Mouse (Mus musculus) neural tube, embryonic 10.5 days (tissue): Measurements from ENCODE around the gene Farp1.

ENCODE experiments used
- DNase-seq: peaks from one replicate; pipeline ENCODE4 v3.0.0-alpha.2; 2017; ENCODE audit warnings: low spot score; ENCODE audit errors: extremely low spot score

Gene Farp1

DNA sequence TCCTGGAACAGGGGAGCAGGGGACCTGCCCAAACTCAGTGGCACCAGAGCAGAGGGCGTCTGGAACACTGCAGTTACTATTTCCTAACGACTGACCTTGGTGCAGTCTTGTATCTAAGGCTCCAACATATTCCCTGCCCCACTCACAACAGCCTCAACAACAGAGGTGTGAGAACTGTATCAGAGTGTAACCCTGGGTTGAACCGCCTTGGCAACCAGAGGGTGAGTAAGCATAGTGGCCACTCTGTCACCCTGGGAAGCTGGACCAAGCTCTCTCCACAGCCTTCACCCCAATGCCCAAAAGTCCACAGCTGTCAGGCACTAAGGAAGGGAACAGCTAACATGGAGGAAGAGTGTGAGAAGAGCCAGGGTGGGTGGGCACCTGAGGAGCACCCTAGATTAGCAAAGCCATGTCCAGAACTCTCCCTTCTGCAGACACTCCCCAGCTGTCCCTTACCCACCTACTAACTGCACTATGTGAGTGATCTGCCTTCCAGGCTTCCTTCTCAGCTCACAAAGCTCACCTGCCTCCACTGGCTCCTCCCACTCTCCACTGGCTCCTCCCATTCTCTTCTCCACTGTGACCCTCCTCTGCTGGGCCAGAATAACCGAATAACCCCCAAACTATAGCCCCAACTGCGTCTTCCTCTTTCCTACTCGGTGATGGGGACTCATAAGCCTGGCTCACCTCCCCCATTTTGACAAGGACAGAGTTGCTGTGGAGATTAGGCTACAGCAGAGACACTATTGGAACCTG is 275.5 kb downstream of the Farp1 start:
- no peak for DNase-seq

DNA sequence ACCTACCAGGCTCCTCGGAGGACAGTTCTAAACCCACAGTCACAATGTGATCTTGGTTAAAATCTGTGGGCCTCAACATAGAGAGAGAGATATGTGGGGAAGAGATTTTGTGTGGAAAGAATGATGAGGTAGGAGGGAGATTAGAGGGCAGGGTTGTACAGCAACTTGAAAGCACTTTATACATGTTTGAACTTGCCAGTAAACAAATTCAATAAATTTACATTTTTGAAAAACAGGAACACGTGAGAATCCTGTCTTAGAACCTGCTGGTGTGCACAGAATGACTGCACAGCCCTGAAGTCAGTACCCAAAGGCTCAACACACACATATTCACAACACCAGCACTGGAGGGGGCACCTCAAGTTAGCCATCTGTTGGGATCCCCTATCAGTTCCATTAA is 276.1 kb downstream of the Farp1 start:
- no peak for DNase-seq

DNA sequence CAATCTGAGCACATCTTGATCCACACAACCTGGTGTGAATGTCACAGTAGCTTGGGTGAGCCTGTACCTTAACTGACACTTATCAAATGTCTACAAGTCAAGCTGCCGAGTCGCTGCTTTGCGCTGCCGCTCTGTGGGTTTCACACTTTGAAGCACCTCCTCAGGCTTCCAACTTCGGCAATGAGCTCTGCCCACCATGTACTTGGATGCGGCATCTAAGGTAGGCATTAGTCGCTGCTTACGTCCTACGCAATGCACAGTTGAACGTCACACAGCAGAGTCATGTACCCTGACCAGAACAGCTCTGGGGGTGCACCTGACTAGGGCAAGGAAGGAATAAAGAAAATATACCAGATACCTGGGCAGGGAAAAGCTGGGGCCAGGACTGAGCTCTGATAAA is 278.3 kb downstream of the Farp1 start:
- no peak for DNase-seq

DNA sequence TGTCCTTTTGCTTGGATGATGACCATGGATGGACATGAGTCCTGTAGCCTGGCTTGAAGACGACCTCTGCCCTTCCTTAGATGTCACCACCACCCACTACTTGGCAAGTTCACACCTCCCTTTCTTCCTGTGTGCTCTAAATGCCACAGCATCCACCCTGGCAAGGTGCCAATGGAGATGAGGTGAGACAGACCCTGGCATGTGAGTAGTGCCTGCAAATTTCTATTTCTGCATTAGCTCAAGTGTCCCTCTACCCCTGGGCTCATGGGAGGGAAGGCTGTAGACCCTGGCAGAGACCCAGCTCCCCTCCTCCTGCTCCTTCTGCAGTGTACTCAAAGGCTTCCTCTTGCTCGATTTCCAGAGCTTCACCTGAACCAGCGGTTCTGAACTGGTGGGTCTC is 279.9 kb downstream of the Farp1 start:
- DNase-seq, result no peak

DNA sequence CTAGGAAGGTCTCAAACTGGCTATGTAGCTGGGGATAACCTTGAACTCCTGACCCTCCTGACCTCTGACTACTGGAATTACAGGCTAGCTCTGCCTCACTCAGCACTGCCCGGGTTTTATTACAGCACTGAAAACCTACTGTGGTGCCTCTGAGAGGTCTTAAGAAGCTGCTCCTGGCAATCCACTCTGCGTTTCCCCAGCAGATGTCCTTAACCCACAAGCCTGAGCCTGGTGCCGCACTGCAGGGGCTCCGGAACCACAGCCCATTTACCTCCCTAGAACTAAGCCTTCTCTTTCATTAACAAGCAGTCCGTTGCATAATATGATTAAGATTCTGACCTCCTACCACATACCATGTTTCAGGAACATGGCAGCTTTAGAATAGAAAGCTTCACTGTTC is 281.1 kb downstream of the Farp1 start:
- DNase-seq, result no peak

DNA sequence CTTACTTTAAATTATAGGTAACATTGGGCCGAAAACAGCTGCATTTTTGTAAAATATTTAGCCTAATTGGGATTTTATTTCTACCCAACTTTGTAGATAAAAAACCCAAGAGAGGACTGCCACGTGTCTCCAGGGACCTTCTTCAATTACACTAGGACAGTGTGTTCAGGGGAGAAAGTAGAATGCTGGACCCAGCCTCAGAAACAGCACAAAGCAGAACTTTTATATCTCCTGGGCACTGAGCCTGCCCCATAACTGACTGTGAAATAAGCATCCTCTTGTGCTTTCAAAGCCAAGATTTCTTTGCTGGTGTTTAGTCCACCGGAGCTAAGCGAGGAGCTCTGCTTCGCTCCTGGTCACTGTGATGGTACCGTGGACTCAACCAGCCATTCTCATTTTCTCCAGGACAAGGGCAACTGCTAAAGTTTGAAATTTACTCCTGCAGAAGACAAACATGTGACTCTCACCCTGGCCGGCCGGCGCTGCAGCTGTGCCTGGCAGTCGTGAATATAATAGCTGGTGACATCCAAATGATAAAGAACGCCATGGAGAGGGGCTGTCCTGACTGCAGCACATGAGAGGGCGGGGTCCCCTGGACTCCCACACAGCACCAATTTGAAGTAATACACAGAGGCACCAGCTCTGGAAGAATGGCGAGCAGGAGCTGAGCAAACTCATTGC is 281.8 kb downstream of the Farp1 start:
- DNase-seq, result no peak

DNA sequence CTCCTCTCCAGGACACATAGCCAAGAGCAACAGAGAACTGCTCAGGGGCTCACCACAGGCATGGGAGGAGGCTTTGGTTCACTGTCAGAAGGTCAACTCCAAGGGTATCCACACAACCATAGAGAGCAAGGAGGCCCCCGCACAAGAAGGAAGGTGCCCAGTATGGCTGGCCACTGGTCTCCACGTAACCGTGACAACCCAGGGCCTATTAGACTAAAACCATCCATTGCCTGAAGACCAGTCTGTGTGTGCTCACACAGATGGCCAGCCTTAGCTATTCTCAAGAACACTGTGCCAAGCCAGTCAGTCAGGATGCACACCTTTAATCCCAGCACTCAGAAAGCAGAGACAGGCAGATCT is 282.3 kb downstream of the Farp1 start:
- no peak for DNase-seq

DNA sequence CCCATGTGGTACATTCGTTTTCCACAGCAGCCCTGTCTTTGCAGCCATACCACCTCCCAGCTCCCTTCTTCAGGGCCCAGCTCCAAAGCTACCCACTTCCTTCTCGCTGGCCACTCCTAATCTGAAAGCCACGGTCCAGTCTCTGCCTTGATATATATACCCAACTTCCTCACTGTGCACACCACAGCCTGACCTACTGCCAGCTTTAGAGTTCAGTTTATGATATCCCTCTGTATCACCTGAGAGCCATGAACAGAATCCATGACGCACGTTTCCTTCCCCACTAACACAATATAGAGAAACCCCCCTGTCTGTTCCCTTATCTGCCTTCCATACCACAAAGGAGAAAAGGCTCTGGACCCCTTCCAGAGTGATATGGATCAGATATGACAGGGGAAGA is 283.4 kb downstream of the Farp1 start:
- no peak for DNase-seq

DNA sequence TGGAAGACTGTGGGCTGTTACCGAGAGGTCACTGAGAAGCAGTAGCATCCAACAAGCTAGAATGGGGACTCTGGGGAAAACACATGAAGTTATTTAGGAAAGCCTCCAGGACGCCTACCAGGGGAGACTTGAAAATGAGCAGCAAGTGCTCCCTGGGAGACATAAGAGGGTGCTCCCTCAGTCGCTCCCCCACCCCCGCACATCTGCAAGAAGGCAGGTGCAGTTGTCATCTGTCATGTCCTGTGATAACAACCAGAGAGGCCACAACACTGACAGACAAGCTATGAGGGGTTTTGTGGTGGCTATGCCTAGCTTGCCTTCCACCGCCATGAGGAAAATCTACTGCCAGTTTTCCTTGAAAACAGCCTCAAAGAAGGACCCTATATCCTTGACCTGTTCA is 287.1 kb downstream of the Farp1 start:
- no peak for DNase-seq

DNA sequence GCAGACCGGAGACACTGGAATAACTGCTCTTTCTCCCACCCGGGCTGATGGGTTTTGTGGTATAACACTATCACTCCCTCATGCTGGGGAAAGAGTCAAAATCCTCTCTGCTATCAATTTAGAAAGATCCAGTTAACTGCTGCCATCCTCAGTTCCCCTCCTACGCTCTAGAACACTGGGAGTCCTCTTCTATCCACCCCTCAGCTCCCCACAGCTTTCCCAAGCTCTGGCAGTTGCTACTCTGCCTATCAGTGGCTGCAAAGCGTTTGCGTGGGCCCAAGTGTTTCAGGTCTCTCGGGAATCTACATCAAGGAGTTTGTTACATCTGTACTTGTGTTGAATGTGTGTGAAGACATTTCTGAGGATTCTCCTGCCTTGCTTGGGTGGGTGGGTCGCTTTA is 287.6 kb downstream of the Farp1 start:
- no peak for DNase-seq

DNA sequence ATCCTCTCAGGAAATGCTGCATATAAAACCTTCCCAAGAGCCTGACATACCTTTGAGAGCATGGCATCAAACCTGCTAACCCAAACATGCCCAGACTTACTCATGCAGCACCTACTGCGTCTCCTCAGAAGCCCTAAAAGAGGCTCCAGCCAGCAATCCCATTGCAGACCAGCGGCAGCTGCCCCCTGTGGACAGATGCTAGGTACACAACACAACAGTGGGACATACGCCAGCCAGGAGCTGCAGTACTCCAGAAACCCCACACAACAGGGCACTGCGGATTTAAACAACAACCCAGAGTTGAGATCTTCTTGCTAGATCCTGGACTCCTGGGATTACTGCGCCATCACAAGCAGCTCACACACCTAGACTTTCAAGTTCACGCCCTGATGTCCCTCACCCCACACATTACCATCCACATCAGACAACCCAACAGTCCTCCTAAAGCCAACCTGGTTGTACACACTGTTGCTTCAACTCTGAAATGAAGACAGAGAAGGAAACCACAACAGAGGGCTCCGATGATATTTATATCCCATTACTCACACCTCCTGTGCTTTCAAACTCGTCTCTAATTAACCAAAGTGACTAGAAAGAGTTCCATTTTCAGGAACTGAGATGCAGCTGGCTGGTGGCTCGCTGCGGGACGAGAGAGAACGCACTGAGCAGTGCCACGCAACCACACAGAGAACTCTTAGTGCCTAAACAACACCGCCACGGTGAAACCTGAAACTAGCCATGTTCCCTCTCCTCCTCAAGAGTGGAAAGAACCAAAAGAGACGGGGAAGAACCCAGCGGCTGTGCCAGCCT is 289.7 kb downstream of the Farp1 start:
- no peak for DNase-seq

DNA sequence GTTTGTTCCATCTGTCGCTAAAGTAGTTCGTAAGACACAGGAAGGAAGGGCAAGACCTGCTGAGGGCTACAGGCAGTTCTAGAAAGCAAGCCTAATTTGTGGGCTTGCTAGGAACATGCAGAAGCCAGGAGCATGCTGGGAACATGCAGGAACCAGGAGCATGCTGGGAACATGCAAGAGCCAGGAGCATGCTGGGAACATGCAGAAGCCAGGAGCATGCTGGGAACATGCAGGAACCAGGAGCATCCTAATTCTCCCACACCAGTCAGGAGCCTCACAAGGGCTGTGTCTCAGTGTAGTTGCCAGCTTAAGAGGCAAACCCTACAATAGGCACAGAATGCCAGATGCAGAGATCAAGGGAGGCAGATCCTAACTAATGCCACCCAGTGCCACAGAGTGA is 291.4 kb downstream of the Farp1 start:
- DNase-seq, result no peak

DNA sequence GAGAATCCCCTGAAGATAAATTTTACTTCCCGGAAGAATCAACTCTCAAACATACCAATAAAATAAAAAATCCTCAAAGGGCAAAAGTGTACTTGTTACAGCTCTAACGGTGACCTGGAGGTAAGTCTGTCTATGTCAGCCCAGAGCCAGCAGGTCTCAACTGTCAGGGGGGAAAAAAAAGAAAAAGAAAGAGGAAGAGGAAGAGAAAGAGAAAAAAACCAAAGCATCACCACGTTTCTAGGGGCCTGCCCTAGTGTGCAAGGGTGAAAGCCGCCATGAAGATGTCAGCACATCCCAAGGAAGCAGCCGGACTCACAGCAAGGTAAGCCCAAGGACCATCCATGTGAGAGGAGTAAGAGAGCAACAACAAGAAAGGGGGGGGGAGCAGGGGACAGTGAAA is 293.9 kb downstream of the Farp1 start:
- DNase-seq, result no peak

DNA sequence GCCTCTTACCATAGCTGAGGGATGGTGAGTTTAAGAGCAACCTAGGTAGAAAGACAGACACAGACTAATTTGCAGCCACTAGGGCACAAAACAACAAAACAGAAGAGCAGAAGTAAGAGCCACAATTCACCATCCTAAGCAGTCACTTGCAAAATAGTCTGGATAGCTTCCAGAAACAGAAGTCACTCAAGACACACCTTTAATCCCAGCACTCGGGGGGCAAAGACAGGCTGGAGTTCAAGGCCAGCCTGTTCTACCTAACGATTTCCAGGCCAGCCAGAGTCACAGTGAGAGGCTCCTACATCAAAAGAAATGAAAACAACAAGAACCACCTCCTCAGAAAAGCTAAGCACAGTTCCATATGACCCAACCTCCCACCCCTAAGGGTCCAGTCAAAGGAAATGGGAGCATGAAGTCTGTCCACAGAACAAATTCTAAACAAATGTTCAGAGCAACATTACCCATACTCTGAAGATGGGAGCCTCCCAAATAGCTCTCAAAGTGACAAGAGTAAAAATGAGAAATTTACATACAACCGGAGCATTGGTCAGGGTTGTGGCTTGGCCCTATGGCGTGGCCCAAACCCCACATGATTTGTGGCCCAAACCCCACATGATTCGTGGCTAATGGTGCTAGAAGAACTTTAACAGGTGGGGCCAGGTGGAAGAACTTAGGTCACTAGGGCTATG is 294.5 kb downstream of the Farp1 start:
- no peak for DNase-seq

DNA sequence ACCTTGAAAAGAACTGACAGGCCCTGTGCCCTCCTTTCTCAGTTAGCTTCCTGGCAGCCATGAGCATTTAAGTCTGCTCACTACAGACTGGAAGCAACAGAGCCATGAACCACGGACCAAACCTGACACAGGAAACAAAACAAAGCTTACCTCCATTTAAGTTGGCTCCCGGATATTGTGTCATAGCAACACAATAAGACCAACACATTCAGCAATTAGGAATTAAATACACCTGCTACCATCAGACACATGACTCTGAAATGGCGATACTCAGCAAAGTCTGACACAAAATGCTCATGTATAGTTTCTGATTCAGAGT is 295.0 kb downstream of the Farp1 start:
- DNase-seq, result no peak
